Mouse (Mus musculus): ENCODE results near the gene Btbd9. TPM values are rescaled to one million over a fixed set of nuclear protein-coding genes. Genes with fewer than 3 reads are reported as not detected.

Gene Btbd9
- polyA plus RNA-seq, 1 experiment: 21.6 TPM

DNA sequence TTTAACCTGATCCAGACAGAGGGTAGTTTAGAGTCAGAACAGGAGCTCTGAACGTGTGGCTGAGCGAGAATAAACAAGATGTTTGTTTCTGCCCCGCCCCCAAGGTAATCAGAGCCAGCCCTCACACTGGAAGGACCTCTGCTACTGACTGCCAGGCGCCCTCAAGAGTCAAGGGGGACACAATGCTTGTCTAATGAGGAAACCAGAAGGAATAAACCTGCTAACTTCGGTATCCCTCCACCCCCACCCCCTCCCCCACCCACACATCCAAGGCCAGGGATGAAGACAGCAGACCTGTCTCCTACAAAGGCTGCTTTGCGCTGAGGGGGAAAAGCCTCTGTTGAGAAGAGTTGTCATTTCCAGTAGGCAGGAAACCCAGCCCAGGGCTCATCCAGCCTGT lies 18.6 kb upstream of the Btbd9 start:
- no peaks in the 10 kb centered on the region for H3K27me3 ChIP-seq (ENCODE audit: control insufficient read depth, insufficient read depth, low read length, poor library complexity, severe bottlenecking)
- no peak overlapping the region for H3K4me3 ChIP-seq (ENCODE audit: low read depth, low read length)
- no peaks in the 10 kb centered on the region for H3K9me3 ChIP-seq (replicated peaks; ENCODE audit: control insufficient read depth, insufficient read depth, low read length, poor library complexity, severe bottlenecking)
- TF ChIP-seq CTCF (IDR thresholded peaks at IDR 0.05; ENCODE audit: low read depth, low read length) (no peak), EP300 (IDR thresholded peaks at IDR 0.05; ENCODE audit: insufficient read depth, low read depth, low read length) (no peak), POLR2A (IDR thresholded peaks at IDR 0.05; ENCODE audit: insufficient read depth, low read length) (no peak)
- H3K9ac ChIP-seq (ENCODE audit: low read depth, poor library complexity, severe bottlenecking): no peak overlapping the region
- peaks cover 26% of the 10 kb centered on the region for H3K36me3 ChIP-seq (ENCODE audit: control insufficient read depth, insufficient read depth, low read length, poor library complexity, severe bottlenecking)
- H3K4me1 ChIP-seq (ENCODE audit: control insufficient read depth, insufficient read depth, low read length): peaks cover 4% of the 10 kb centered on the region
- peak overlapping the region; percentile 23 for H3K27ac ChIP-seq (ENCODE audit: insufficient read depth, low read length)

DNA sequence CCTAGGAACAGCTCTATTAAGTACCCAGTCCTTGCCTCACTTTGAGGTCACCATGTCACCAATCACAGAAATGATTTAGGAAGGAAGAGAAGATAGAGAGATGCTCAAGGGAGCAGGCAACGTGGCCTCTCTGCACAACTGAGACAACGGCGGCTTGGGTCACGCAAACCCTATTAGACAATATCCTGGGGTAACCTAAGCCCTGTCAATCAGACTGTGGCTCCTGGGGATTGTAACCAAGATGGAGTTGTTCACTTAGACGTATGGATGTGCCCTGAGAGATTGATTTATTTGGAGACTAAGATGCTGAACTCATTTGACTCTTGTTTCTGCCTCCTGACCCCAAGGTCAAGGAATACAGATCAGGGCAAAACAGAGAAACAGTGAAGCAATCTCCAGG lies 18.1 kb upstream of the Btbd9 start:
- peaks cover 26% of the 10 kb centered on the region for H3K36me3 ChIP-seq (ENCODE audit: control insufficient read depth, insufficient read depth, low read length, poor library complexity, severe bottlenecking)
- no peak for TF ChIP-seq EP300 (IDR thresholded peaks at IDR 0.05; ENCODE audit: insufficient read depth, low read depth, low read length)
- no peak for TF ChIP-seq POLR2A (IDR thresholded peaks at IDR 0.05; ENCODE audit: insufficient read depth, low read length)
- TF ChIP-seq CTCF (IDR thresholded peaks at IDR 0.05; ENCODE audit: low read depth, low read length): no peak
- no peaks in the 10 kb centered on the region for H3K27me3 ChIP-seq (ENCODE audit: control insufficient read depth, insufficient read depth, low read length, poor library complexity, severe bottlenecking)
- peaks cover 4% of the 10 kb centered on the region for H3K4me1 ChIP-seq (ENCODE audit: control insufficient read depth, insufficient read depth, low read length)
- peak overlapping the region; percentile 23 for H3K27ac ChIP-seq (ENCODE audit: insufficient read depth, low read length)
- no peaks in the 10 kb centered on the region for H3K9me3 ChIP-seq (replicated peaks; ENCODE audit: control insufficient read depth, insufficient read depth, low read length, poor library complexity, severe bottlenecking)
- no peak overlapping the region for H3K9ac ChIP-seq (ENCODE audit: low read depth, poor library complexity, severe bottlenecking)
- H3K4me3 ChIP-seq (ENCODE audit: low read depth, low read length): no peak overlapping the region

DNA sequence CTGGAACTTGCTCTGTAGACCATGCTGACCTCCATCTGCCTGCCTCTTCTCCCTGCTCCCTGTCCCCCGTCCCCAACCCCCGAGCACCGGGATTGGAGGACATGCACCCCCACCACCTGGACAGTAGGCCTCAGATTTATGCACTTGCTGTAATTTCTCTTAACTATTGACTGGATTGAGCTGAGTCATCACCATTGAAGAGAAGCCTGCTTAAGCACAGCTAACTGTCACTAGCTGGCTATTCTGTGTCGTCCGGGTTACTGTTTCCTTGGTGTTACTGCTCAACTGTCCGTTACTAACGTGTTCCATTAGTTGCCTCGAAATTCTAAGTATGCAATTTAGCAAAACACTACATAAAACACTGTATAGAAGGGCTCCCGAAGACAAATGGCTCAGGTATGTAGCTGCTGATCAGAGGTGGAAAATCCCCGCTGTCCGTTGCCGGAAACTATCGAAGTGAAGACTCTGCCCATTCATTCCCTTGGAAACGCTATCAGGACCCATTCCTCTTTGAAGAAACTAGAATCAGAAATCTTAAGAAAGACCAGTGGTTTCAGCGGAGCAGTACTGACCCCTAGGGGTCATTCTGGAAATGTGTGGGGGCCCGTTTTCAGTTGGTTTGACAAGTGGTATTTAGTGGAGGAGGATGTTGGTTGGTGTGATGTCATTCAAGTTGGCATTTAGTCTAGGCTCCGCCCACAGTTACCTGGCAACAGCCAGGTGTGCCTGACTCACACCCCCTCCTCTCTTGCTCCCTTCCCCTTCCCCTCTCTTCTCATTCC lies 14.3 kb upstream of the Btbd9 start:
- H3K9ac ChIP-seq (ENCODE audit: low read depth, poor library complexity, severe bottlenecking): no peak overlapping the region
- TF ChIP-seq CTCF (IDR thresholded peaks at IDR 0.05; ENCODE audit: low read depth, low read length) (no peak), POLR2A (IDR thresholded peaks at IDR 0.05; ENCODE audit: insufficient read depth, low read length) (no peak), EP300 (IDR thresholded peaks at IDR 0.05; ENCODE audit: insufficient read depth, low read depth, low read length) (no peak)

DNA sequence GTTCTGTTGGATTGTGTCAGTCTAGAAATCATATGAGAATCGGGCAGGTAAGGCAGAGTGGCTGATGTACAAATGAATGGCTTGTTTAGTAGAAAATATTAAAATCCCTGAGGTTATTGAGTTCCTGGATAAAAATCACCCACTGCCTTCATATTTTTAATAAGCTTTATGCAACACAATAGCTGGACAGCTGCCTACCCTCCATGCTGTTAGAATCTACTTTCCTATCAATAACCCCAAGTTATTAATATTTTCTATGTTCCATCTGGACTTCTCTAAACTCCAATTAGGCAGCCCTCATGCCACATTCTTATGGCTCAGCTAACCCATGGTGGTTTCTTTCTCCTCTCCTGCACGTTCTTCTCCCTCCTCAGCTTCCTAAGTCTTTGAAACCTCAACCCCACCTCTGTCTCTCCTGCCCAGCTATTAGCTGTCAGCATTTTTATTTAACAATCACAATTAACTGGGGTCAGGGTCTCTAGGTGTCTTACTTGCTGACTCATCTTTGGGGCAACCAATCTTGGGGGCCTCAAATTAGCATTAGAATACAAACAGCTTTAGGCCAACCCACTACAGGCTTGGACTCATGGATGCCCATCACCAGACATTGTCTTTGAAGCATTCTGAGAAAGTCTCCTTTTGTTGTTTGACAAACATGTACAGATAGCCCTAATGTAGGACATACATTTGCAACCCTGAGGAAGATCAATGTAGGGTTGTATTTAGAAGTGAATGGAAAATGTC lies 7.1 kb upstream of the Btbd9 start:
- Histone ChIP-seq H3K36me3 (ENCODE audit: control insufficient read depth, insufficient read depth, low read length, poor library complexity, severe bottlenecking) (no peaks in the 10 kb centered on the region), H3K27ac (ENCODE audit: insufficient read depth, low read length) (no peak overlapping the region), H3K9me3 (replicated peaks; ENCODE audit: control insufficient read depth, insufficient read depth, low read length, poor library complexity, severe bottlenecking) (no peaks in the 10 kb centered on the region), H3K4me3 (ENCODE audit: low read depth, low read length) (no peak overlapping the region), H3K9ac (ENCODE audit: low read depth, poor library complexity, severe bottlenecking) (no peak overlapping the region), H3K27me3 (ENCODE audit: control insufficient read depth, insufficient read depth, low read length, poor library complexity, severe bottlenecking) (no peaks in the 10 kb centered on the region), H3K4me1 (ENCODE audit: control insufficient read depth, insufficient read depth, low read length) (no peaks in the 10 kb centered on the region)
- TF ChIP-seq EP300 (IDR thresholded peaks at IDR 0.05; ENCODE audit: insufficient read depth, low read depth, low read length): no peak
- TF ChIP-seq CTCF (IDR thresholded peaks at IDR 0.05; ENCODE audit: low read depth, low read length): no peak
- no peak for TF ChIP-seq POLR2A (IDR thresholded peaks at IDR 0.05; ENCODE audit: insufficient read depth, low read length)

More for the DNA sequence above, 14.3 kb upstream of the Btbd9 start:
- Histone ChIP-seq H3K9me3 (replicated peaks; ENCODE audit: control insufficient read depth, insufficient read depth, low read length, poor library complexity, severe bottlenecking) (no peaks in the 10 kb centered on the region), H3K27ac (ENCODE audit: insufficient read depth, low read length) (no peak overlapping the region), H3K4me3 (ENCODE audit: low read depth, low read length) (no peak overlapping the region), H3K36me3 (ENCODE audit: control insufficient read depth, insufficient read depth, low read length, poor library complexity, severe bottlenecking) (peaks cover 12% of the 10 kb centered on the region; the same call in 1 of the 2 replicates), H3K4me1 (ENCODE audit: control insufficient read depth, insufficient read depth, low read length) (no peaks in the 10 kb centered on the region), H3K27me3 (ENCODE audit: control insufficient read depth, insufficient read depth, low read length, poor library complexity, severe bottlenecking) (no peaks in the 10 kb centered on the region)

DNA sequence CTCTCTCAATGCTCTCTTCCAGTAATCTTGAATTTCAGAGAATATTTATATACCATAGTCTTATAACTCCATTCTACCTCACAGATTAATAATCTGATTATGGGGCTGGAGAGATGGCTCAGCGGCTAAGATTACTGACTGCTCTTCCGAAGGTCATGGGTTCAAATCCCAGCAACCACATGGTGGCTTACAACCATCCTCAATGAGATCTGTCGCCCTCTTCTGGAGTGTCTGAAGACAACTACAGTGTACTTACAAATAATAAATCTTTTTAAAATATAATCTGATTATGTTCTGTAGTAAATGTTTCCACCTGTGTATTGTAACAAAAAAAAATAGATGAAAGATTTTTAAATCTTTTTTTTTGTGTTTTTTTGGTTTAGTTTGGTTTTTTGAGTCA lies 6.0 kb upstream of the Btbd9 start:
- Histone ChIP-seq H3K27me3 (ENCODE audit: control insufficient read depth, insufficient read depth, low read length, poor library complexity, severe bottlenecking) (no peaks in the 10 kb centered on the region), H3K9me3 (replicated peaks; ENCODE audit: control insufficient read depth, insufficient read depth, low read length, poor library complexity, severe bottlenecking) (no peaks in the 10 kb centered on the region), H3K4me3 (ENCODE audit: low read depth, low read length) (no peak overlapping the region), H3K9ac (ENCODE audit: low read depth, poor library complexity, severe bottlenecking) (no peak overlapping the region), H3K27ac (ENCODE audit: insufficient read depth, low read length) (no peak overlapping the region), H3K36me3 (ENCODE audit: control insufficient read depth, insufficient read depth, low read length, poor library complexity, severe bottlenecking) (no peaks in the 10 kb centered on the region), H3K4me1 (ENCODE audit: control insufficient read depth, insufficient read depth, low read length) (no peaks in the 10 kb centered on the region)
- TF ChIP-seq EP300 (IDR thresholded peaks at IDR 0.05; ENCODE audit: insufficient read depth, low read depth, low read length) (no peak), POLR2A (IDR thresholded peaks at IDR 0.05; ENCODE audit: insufficient read depth, low read length) (no peak), CTCF (IDR thresholded peaks at IDR 0.05; ENCODE audit: low read depth, low read length) (no peak)

DNA sequence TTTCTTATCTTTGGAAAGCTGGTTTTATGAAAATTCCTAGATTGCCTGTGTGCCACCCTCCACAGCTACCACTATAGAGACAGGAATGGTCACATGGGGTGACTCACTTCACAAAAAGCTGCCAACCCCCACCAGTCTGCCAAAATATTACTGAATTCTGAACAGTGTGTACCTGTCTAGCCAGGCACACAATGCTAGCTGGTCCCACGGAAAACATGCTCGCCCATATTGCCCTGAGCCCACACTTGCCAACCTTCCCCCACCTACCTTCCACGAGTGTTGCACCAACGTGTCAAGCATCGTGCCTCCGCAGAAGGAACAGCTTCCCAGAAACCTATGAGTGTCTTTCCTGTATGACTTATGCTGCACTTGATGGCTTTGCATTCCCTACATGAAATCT lies 4.9 kb upstream of the Btbd9 start:
- Histone ChIP-seq H3K27me3 (ENCODE audit: control insufficient read depth, insufficient read depth, low read length, poor library complexity, severe bottlenecking) (no peaks in the 10 kb centered on the region), H3K4me3 (ENCODE audit: low read depth, low read length) (no peak overlapping the region), H3K9ac (ENCODE audit: low read depth, poor library complexity, severe bottlenecking) (no peak overlapping the region), H3K9me3 (replicated peaks; ENCODE audit: control insufficient read depth, insufficient read depth, low read length, poor library complexity, severe bottlenecking) (no peaks in the 10 kb centered on the region), H3K27ac (ENCODE audit: insufficient read depth, low read length) (no peak overlapping the region), H3K4me1 (ENCODE audit: control insufficient read depth, insufficient read depth, low read length) (no peaks in the 10 kb centered on the region), H3K36me3 (ENCODE audit: control insufficient read depth, insufficient read depth, low read length, poor library complexity, severe bottlenecking) (no peaks in the 10 kb centered on the region)
- no peak for TF ChIP-seq EP300 (IDR thresholded peaks at IDR 0.05; ENCODE audit: insufficient read depth, low read depth, low read length)
- no peak for TF ChIP-seq POLR2A (IDR thresholded peaks at IDR 0.05; ENCODE audit: insufficient read depth, low read length)
- no peak for TF ChIP-seq CTCF (IDR thresholded peaks at IDR 0.05; ENCODE audit: low read depth, low read length)
